Mouse (Mus musculus): ENCODE measurements around the gene Sphk1.

- no peak for TF ChIP-seq TAL1 (IDR thresholded peaks at IDR 0.05; ENCODE audit: low read length)
- no peak for TF ChIP-seq POLR2AphosphoS2 (IDR thresholded peaks at IDR 0.05; ENCODE audit: low read length)
- no peak for TF ChIP-seq CTCF (IDR thresholded peaks at IDR 0.05 in 2 of 3, conservative IDR thresholded peaks at IDR 0.05 in 1 of 3; ENCODE audit: control insufficient read depth in 1 of 3, insufficient read depth in 1 of 3, low read depth in 2 of 3, low read length in 3 of 3, poor library complexity in 1 of 3, severe bottlenecking in 1 of 3)
- no peak for TF ChIP-seq ELF1 (IDR thresholded peaks at IDR 0.05; ENCODE audit: low read depth, low read length)
- no peak for TF ChIP-seq BHLHE40 (IDR thresholded peaks at IDR 0.05; ENCODE audit: borderline replicate concordance, low read depth, low read length)
- TF ChIP-seq POLR2A (IDR thresholded peaks at IDR 0.05; ENCODE audit: control insufficient read depth in 1 of 2, insufficient read depth in 1 of 2, low read depth in 1 of 2, low read length in 2 of 2, poor library complexity in 1 of 2) = no peak
- no peak for TF ChIP-seq JUND (IDR thresholded peaks at IDR 0.05; ENCODE audit: low read depth, low read length)
- no peak for TF ChIP-seq EP300 (IDR thresholded peaks at IDR 0.05; ENCODE audit: low read depth in 1 of 2, low read length in 2 of 2)
Measured at GRCm38 (mm10) chr11:116556308-116556707, 25.6 kb downstream of the Sphk1 start.
